Comparison of ENCODE assay signal across 11 mouse cellular contexts in genomic region chr2:152196896-152197295, GRCm38 (mm10). TPM values are rescaled to one million over a fixed set of nuclear protein-coding genes. Genes with fewer than 3 reads are reported as not detected.
DNase-seq lines count a peak whose midpoint lies in the region; ATAC-seq and TF ChIP-seq lines count a peak whose summit lies in the region.
"Had no signal": no experiment of that assay in that cellular context is flagged by ENCODE, and none has a peak within 500 bp of the region (broad histone marks: within the 10 kb centered on the region; RNA-seq: fewer than 3 reads in every experiment).

No protein-coding gene starts in this region.

- no peaks in the 10 kb centered on the region for H3K27me3 ChIP-seq in ES-Bruce4 (ENCODE audit: control insufficient read depth, insufficient read depth, low read length, poor library complexity, severe bottlenecking)
- no peaks in the 10 kb centered on the region for H3K27me3 ChIP-seq in hindbrain, embryonic 11.5 days (ENCODE audit: control insufficient read depth, insufficient read depth, low read length)
- no peaks in the 10 kb centered on the region for H3K27me3 ChIP-seq in midbrain, embryonic 12.5 days
- H3K27me3 ChIP-seq: embryonic facial prominence, embryonic 13.5 days; intestine, embryonic 15.5 days; liver, embryonic 15.5 days; stomach, embryonic 15.5 days had no signal

- H3K4me1 ChIP-seq in ES-Bruce4 (ENCODE audit: control insufficient read depth, insufficient read depth, low read length): no peaks in the 10 kb centered on the region
- H3K4me1 ChIP-seq in hindbrain, embryonic 11.5 days (replicated peaks; ENCODE audit: control insufficient read depth, insufficient read depth, low read length): no peaks in the 10 kb centered on the region
- H3K4me1 ChIP-seq in midbrain, embryonic 12.5 days: 0 out of 2 replicates have a peak, but pooled peaks cover 3% of the 10 kb centered on the region
- H3K4me1 ChIP-seq: embryonic facial prominence, embryonic 13.5 days; intestine, embryonic 15.5 days; stomach, embryonic 15.5 days had no signal

- H3K4me2 ChIP-seq in hindbrain, embryonic 11.5 days (replicated peaks; ENCODE audit: low read depth, low read length): no peak overlapping the region
- H3K4me2 ChIP-seq in midbrain, embryonic 12.5 days (replicated peaks): no peak overlapping the region
- H3K4me2 ChIP-seq: embryonic facial prominence, embryonic 13.5 days; intestine, embryonic 15.5 days; liver, embryonic 15.5 days; stomach, embryonic 15.5 days had no signal

- ATAC-seq in common myeloid progenitor, adult 5-6 weeks (replicated peaks; ENCODE audit: low read depth, poor library complexity, severe bottlenecking): peak; percentile 23
- ATAC-seq in hindbrain, embryonic 11.5 days (ENCODE audit: low FRiP score): peak; percentile 47; the same call in 1 of the 2 replicates
- peak; percentile 38; the same call in 1 of the 2 replicates for ATAC-seq in midbrain, embryonic 12.5 days (ENCODE audit: low FRiP score, low read depth)

- no peak overlapping the region for H3K4me3 ChIP-seq in ES-Bruce4 (ENCODE audit: low read depth, low read length)
- no peak overlapping the region for H3K4me3 ChIP-seq in hindbrain, embryonic 11.5 days (ENCODE audit: low read depth, low read length)
- no peak overlapping the region for H3K4me3 ChIP-seq in midbrain, embryonic 12.5 days
- H3K4me3 ChIP-seq: embryonic facial prominence, embryonic 13.5 days; intestine, embryonic 15.5 days; liver, embryonic 15.5 days; stomach, embryonic 15.5 days had no signal

- TF ChIP-seq EP300 in ES-Bruce4 (IDR thresholded peaks at IDR 0.05; ENCODE audit: insufficient read depth, low read depth, low read length): no peak

- WGBS in hindbrain, embryonic 11.5 days: 44% methylated on average over 3 of the region's 3 CpGs
- WGBS in midbrain, embryonic 12.5 days: 51% methylated on average over 3 of the region's 3 CpGs

- no peaks in the 10 kb centered on the region for H3K9me3 ChIP-seq in ES-Bruce4 (replicated peaks; ENCODE audit: control insufficient read depth, insufficient read depth, low read length, poor library complexity, severe bottlenecking)
- no peaks in the 10 kb centered on the region for H3K9me3 ChIP-seq in hindbrain, embryonic 11.5 days (ENCODE audit: control insufficient read depth, low read length)
- H3K9me3 ChIP-seq in midbrain, embryonic 12.5 days: no peaks in the 10 kb centered on the region
- H3K9me3 ChIP-seq: embryonic facial prominence, embryonic 13.5 days; intestine, embryonic 15.5 days; liver, embryonic 15.5 days; stomach, embryonic 15.5 days had no signal

- DNase-seq in hindbrain, embryonic 11.5 days (ENCODE audit: low spot score): no peak
- no peak for DNase-seq in kidney, adult 9 months
- no peak for DNase-seq in right cerebral cortex, postnatal 14 days
- no peak for DNase-seq in c-Kit-positive CD71-positive TER-119-positive erythroid progenitor cells, embryonic 14.5 days (ENCODE audit: low spot score)

- H3K27ac ChIP-seq in ES-Bruce4 (ENCODE audit: insufficient read depth, low read length): peak overlapping the region; percentile 31; the same call in 1 of the 2 replicates
- H3K27ac ChIP-seq in hindbrain, embryonic 11.5 days (ENCODE audit: low read depth, low read length): no peak overlapping the region
- H3K27ac ChIP-seq in midbrain, embryonic 12.5 days (replicated peaks): 0 out of 2 replicates have a peak overlapping the region, but pooled peaks have one; percentile 25
- H3K27ac ChIP-seq: embryonic facial prominence, embryonic 13.5 days; intestine, embryonic 15.5 days; liver, embryonic 15.5 days; stomach, embryonic 15.5 days had no signal

- H3K9ac ChIP-seq in ES-Bruce4 (ENCODE audit: low read depth, poor library complexity, severe bottlenecking): no peak overlapping the region
- H3K9ac ChIP-seq in hindbrain, embryonic 11.5 days (ENCODE audit: low read depth, low read length): no peak overlapping the region
- no peak overlapping the region for H3K9ac ChIP-seq in midbrain, embryonic 12.5 days (replicated peaks)
- H3K9ac ChIP-seq: embryonic facial prominence, embryonic 13.5 days; intestine, embryonic 15.5 days; liver, embryonic 15.5 days; stomach, embryonic 15.5 days had no signal

- no peak for TF ChIP-seq POLR2A in ES-Bruce4 (IDR thresholded peaks at IDR 0.05; ENCODE audit: insufficient read depth, low read length)

- no peak for TF ChIP-seq CTCF in ES-Bruce4 (IDR thresholded peaks at IDR 0.05; ENCODE audit: low read depth, low read length)

- no peaks in the 10 kb centered on the region for H3K36me3 ChIP-seq in ES-Bruce4 (ENCODE audit: control insufficient read depth, insufficient read depth, low read length, poor library complexity, severe bottlenecking)
- no peaks in the 10 kb centered on the region for H3K36me3 ChIP-seq in hindbrain, embryonic 11.5 days (ENCODE audit: control insufficient read depth, insufficient read depth, low read length)
- H3K36me3 ChIP-seq in midbrain, embryonic 12.5 days: no peaks in the 10 kb centered on the region
- H3K36me3 ChIP-seq: embryonic facial prominence, embryonic 13.5 days; intestine, embryonic 15.5 days; liver, embryonic 15.5 days; stomach, embryonic 15.5 days had no signal

RNA-seq across cellular contexts. Expression of gene Csnk2a1, which starts 29.7 kb away (rescaled TPM):
- polyA plus RNA-seq in ES-Bruce4 (2011; ENCODE audit: insufficient read depth, insufficient read length, low read depth, missing spikeins): 258 and 280 TPM in 2 replicates
- total RNA-seq in common myeloid progenitor, adult 5-6 weeks (2017): 105 and 132 TPM in 2 replicates
- polyA plus RNA-seq in hindbrain, embryonic 11.5 days (2014; fragmentation: Nextera tagmentation; extraction: Ambion mirVana): 70.3 and 135 TPM in 2 replicates
- 92.3 and 97.8 TPM in 2 replicates for polyA plus RNA-seq in midbrain, embryonic 12.5 days (2016; fragmentation: Nextera tagmentation; extraction: Ambion mirVana)

RNA-seq across cellular contexts. Expression of gene Tcf15, which starts 53.5 kb away (rescaled TPM):
- 8.3 and 8.5 TPM in 2 replicates for polyA plus RNA-seq in ES-Bruce4 (2011; ENCODE audit: insufficient read depth, insufficient read length, low read depth, missing spikeins)
- total RNA-seq in common myeloid progenitor, adult 5-6 weeks (2017): 1.2 TPM in 1 of 2 replicates, not detected in the other
- polyA plus RNA-seq in hindbrain, embryonic 11.5 days (2014; fragmentation: Nextera tagmentation; extraction: Ambion mirVana): 10.7 and 13.1 TPM in 2 replicates
- 3.4 and 3.8 TPM in 2 replicates for polyA plus RNA-seq in midbrain, embryonic 12.5 days (2016; fragmentation: Nextera tagmentation; extraction: Ambion mirVana)
